Comparison of ENCODE assay signal across 25 mouse cellular contexts in genomic region chr1:90899816-90900215, GRCm38 (mm10). TPM values are rescaled to one million over a fixed set of nuclear protein-coding genes. Genes with fewer than 3 reads are reported as not detected.
"Had no signal": no experiment of that assay in that cellular context is flagged by ENCODE, and none has a peak within 500 bp of the region (broad histone marks: within the 10 kb centered on the region; RNA-seq: fewer than 3 reads in every experiment).

No protein-coding gene starts in this region.

- H3K9ac ChIP-seq: kidney, embryonic 15.5 days; limb, embryonic 12.5 days; liver, embryonic 13.5 days; lung, embryonic 14.5 days; midbrain, embryonic 12.5 days; midbrain, embryonic 15.5 days; neural tube, embryonic 12.5 days; neural tube, embryonic 15.5 days had no signal

- H3K27ac ChIP-seq: kidney, embryonic 15.5 days; left cerebral cortex, adult 2 months; limb, embryonic 12.5 days; liver, embryonic 13.5 days; macrophage; midbrain, embryonic 12.5 days; midbrain, embryonic 15.5 days; neural tube, embryonic 12.5 days; neural tube, embryonic 15.5 days had no signal

- DNase-seq: kidney, postnatal 10 days; layer of hippocampus, postnatal 36 days; liver, embryonic 13.5 days; lung, embryonic 14.5 days; right cerebral cortex, postnatal 14 days; spleen, adult 18-20 months; thymus, postnatal 25 days had no signal

- H3K27me3 ChIP-seq: kidney, embryonic 15.5 days; limb, embryonic 12.5 days; liver, embryonic 13.5 days; midbrain, embryonic 15.5 days; neural tube, embryonic 12.5 days; neural tube, embryonic 15.5 days had no signal

- H3K4me2 ChIP-seq: kidney, embryonic 15.5 days; limb, embryonic 12.5 days; liver, embryonic 13.5 days; lung, embryonic 14.5 days; midbrain, embryonic 12.5 days; midbrain, embryonic 15.5 days; neural tube, embryonic 12.5 days; neural tube, embryonic 15.5 days had no signal

- ATAC-seq: lung, postnatal 0 days; midbrain, embryonic 15.5 days had no signal

- H3K4me3 ChIP-seq: kidney, embryonic 15.5 days; left cerebral cortex, adult 2 months; limb, embryonic 12.5 days; liver, embryonic 13.5 days; midbrain, embryonic 12.5 days; midbrain, embryonic 15.5 days; neural tube, embryonic 12.5 days; neural tube, embryonic 15.5 days had no signal

- H3K4me1 ChIP-seq: liver, embryonic 13.5 days; midbrain, embryonic 12.5 days had no signal

- H3K9me3 ChIP-seq: kidney, embryonic 15.5 days; limb, embryonic 12.5 days; liver, embryonic 13.5 days; midbrain, embryonic 12.5 days; midbrain, embryonic 15.5 days; neural tube, embryonic 12.5 days; neural tube, embryonic 15.5 days had no signal

- H3K36me3 ChIP-seq: kidney, embryonic 15.5 days; limb, embryonic 12.5 days; liver, embryonic 13.5 days; midbrain, embryonic 12.5 days; midbrain, embryonic 15.5 days; neural tube, embryonic 12.5 days; neural tube, embryonic 15.5 days had no signal

RNA-seq across cellular contexts. Expression of gene Mlph, which starts 15.1 kb away (rescaled TPM):
- total RNA-seq: megakaryocyte, adult 5-6 weeks had no signal

RNA-seq across cellular contexts. Expression of gene Prlh, which starts 53.1 kb away (rescaled TPM):
- total RNA-seq: layer of hippocampus, adult 8-10 months; layer of hippocampus, postnatal 10 days; layer of hippocampus, postnatal 36 days; left cerebral cortex, adult 2 months; left cerebral cortex, postnatal 10 days; left cerebral cortex, postnatal 36 days; liver, adult 2 months; megakaryocyte, adult 5-6 weeks had no signal
- polyA plus RNA-seq: kidney, embryonic 15.5 days; limb, embryonic 12.5 days; liver, adult 2 months; liver, embryonic 16.5 days; lung, embryonic 14.5 days; lung, postnatal 0 days; macrophage; midbrain, embryonic 12.5 days; midbrain, embryonic 15.5 days; neural tube, embryonic 12.5 days; neural tube, embryonic 15.5 days; stomach, embryonic 16.5 days; thymus, postnatal 0 days had no signal
